Mouse (Mus musculus) frontal cortex, postnatal 36 days (tissue): Measurements from ENCODE around the gene Ifng.

ENCODE experiments used
- DNase-seq, 2 experiments: peaks; one replicate each; pipeline ENCODE4 v3.0.0; 2022; ENCODE audit warnings: low spot score in 2 of 2

The Ifng gene

DNA sequence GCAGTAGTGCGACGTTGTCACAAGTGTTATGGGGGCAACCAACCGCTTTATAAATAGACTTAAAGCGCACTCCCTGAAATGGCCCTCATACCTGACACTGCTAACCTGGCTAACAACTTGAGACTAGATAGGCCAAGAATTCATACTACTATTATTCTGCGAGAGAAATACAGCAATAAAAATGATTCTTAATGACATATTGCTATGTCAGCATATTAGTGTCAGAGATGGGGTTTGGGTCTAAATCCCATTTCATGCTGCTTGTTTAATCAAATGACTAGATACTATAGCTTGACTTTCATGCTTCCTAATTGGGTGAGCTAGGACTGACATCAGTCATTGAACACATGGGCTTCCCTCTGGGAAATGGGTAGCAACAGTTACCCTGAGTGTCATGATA, 39.3 kb downstream of the Ifng start:
- no peak for DNase-seq

DNA sequence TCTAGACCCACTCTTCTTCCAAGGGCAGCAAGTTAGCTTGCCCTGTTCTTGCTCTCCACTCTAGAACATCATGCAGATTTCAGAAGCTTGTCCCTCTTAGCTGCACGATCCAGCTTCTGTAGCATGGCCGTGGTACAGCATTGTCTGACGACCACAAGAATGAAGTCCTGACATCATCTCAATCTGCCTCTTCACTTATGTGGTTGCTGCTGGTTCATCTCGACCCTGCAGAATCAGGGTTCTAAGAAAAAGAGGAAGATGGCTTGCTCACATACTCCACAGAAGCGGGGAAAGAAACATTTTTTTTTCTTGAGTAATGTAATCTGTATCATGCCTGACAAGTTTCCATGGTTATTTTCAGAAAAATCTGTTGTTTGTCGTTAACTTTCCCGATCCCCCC, 39.9 kb downstream of the Ifng start:
- no peak for DNase-seq

DNA sequence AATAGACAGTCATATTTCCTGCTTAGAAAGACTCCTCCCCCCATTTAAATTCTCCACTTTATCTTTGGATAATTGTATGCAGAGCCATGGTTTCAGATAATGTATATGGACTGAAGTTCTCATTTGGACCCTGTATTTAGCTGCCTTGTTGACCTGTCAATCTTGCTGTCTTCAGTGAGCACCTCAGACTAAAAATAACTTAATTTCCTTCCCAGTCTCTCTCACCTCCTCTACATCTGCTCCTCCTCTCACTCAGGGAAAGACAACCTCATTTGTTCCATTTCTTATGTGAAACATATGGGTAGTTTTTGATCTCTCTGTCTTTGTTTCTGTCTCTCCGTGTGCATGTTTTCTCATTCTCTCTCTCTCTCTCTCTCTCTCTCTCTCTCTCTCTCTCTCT, 53.3 kb downstream of the Ifng start:
- DNase-seq: no peak

DNA sequence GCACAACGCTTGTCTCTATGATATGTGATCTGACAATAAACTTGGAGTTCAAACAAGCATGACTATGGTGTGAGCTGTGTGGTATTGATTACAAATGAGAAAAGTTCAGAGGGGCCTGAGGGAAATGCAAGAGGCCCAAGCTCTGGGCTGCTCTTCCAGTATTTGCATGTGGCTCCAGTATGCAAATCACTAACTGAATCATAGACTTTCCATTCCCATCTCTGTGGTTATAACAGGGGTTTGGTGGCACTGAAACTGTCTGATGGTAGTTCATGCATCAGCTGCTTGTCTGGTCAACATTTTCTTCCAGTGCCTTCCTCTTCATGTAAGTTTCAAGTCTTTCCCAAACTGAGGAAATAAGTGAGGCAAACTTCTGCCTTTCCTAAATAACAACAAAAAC, 54.5 kb downstream of the Ifng start:
- DNase-seq: no peak
